In genomic region chr14:52120169-52120568, GRCm38 (mm10) we compare ENCODE assay signal across 7 mouse cellular contexts. TPM values are rescaled to one million over a fixed set of nuclear protein-coding genes. Genes with fewer than 3 reads are reported as not detected.
A peak's percentile ranks its signal among the peaks of the same experiment; 100 is the strongest.
DNase-seq lines count a peak whose midpoint lies in the region; ATAC-seq and TF ChIP-seq lines count a peak whose summit lies in the region.

No protein-coding gene starts in this region.

- peak overlapping the region in 1 of 2 experiments; percentile 48; a peak in 2 of 4 replicates for H3K4me3 ChIP-seq in ES-E14 (ENCODE audit: insufficient read depth in 1 of 2, low read depth in 1 of 2, low read length in 2 of 2, poor library complexity in 1 of 2, severe bottlenecking in 1 of 2)
- H3K4me3 ChIP-seq in embryonic facial prominence, embryonic 10.5 days = peak overlapping the region; percentile 65
- peak overlapping the region; percentile 59 for H3K4me3 ChIP-seq in hindbrain, embryonic 15.5 days

- 57% methylated on average over 7 of the region's 7 CpGs for WGBS in embryonic facial prominence, embryonic 10.5 days
- 65% methylated on average over 7 of the region's 7 CpGs for WGBS in hindbrain, embryonic 15.5 days

- peak overlapping the region; percentile 99 for H3K4me2 ChIP-seq in hindbrain, embryonic 15.5 days

- no peaks in the 10 kb centered on the region for H3K9me3 ChIP-seq in ES-E14 (ENCODE audit: control insufficient read depth, insufficient read depth, low read depth, low read length)
- H3K9me3 ChIP-seq in embryonic facial prominence, embryonic 10.5 days = no peaks in the 10 kb centered on the region
- H3K9me3 ChIP-seq in hindbrain, embryonic 15.5 days = no peaks in the 10 kb centered on the region

- no peak for ATAC-seq in hindbrain, embryonic 15.5 days (ENCODE audit: low FRiP score, low read depth)
- ATAC-seq in megakaryocyte progenitor cell, adult 5-6 weeks (replicated peaks; ENCODE audit: poor library complexity) = peak; percentile 33
- no peak for ATAC-seq in cerebellum, adult (ENCODE audit: insufficient number of reproducible peaks, low FRiP score, low TSS enrichment)

- H3K27ac ChIP-seq in ES-E14 (ENCODE audit: insufficient read depth, low read depth, low read length, poor library complexity, severe bottlenecking) = no peak overlapping the region
- 0 out of 2 replicates have a peak overlapping the region, but pooled peaks have one; percentile 92 for H3K27ac ChIP-seq in embryonic facial prominence, embryonic 10.5 days (replicated peaks)
- H3K27ac ChIP-seq in hindbrain, embryonic 15.5 days (replicated peaks) = peak overlapping the region; percentile 88; the same call in 1 of the 2 replicates

- peaks cover 17% of the 10 kb centered on the region for H3K27me3 ChIP-seq in embryonic facial prominence, embryonic 10.5 days (replicated peaks; ENCODE audit: low read depth, poor library complexity, severe bottlenecking)
- no peaks in the 10 kb centered on the region for H3K27me3 ChIP-seq in hindbrain, embryonic 15.5 days

- peak overlapping the region; percentile 15; the same call in 1 of the 2 replicates for H3K9ac ChIP-seq in ES-E14 (ENCODE audit: insufficient read depth, low read depth, low read length, poor library complexity, severe bottlenecking)
- H3K9ac ChIP-seq in hindbrain, embryonic 15.5 days = no peak overlapping the region

- H3K4me1 ChIP-seq in ES-E14 (ENCODE audit: control insufficient read depth in 2 of 2, insufficient read depth in 2 of 2, low read length in 2 of 2, poor library complexity in 1 of 2) = peaks cover 5 to 9% of the 10 kb centered on the region in 2 experiments; a peak in 3 of 4 replicates
- peaks cover 17% of the 10 kb centered on the region for H3K4me1 ChIP-seq in embryonic facial prominence, embryonic 10.5 days
- peaks cover 13% of the 10 kb centered on the region for H3K4me1 ChIP-seq in hindbrain, embryonic 15.5 days (replicated peaks)

- in situ Hi-C loops in ES-E14 (cut with MboI; ENCODE audit: low sequenced_read_pairs in 2 of 2, unreplicated experiment in 2 of 2) = no loop called here

- no peaks in the 10 kb centered on the region; the same call in 1 of the 2 replicates for H3K36me3 ChIP-seq in ES-E14 (ENCODE audit: control insufficient read depth, insufficient read depth, low read length, poor library complexity, severe bottlenecking)
- no peaks in the 10 kb centered on the region for H3K36me3 ChIP-seq in embryonic facial prominence, embryonic 10.5 days (replicated peaks)
- H3K36me3 ChIP-seq in hindbrain, embryonic 15.5 days = no peaks in the 10 kb centered on the region

- no peak for DNase-seq in ES-E14 (ENCODE audit: low read depth, low spot score)
- no peak for DNase-seq in embryonic facial prominence, embryonic 10.5 days (ENCODE audit: low spot score)
- DNase-seq in thymus, postnatal 25 days = no peak
- no peak for DNase-seq in cerebellum, adult 11-12 months

TF ChIP-seq in ES-E14, 5 proteins besides CTCF, POLR2A, EP300 and RAD21:
- no peak for TF ChIP-seq ZC3H11A (IDR thresholded peaks at IDR 0.05; ENCODE audit: borderline replicate concordance, low read depth, low read length)
- TF ChIP-seq ZNF384 (IDR thresholded peaks at IDR 0.05; ENCODE audit: low read depth, low read length) = no peak
- no peak for TF ChIP-seq CHD2 (IDR thresholded peaks at IDR 0.05; ENCODE audit: low read depth, low read length)
- TF ChIP-seq MAFK (IDR thresholded peaks at IDR 0.05; ENCODE audit: insufficient read depth, low read depth, low read length) = no peak
- no peak for TF ChIP-seq HCFC1 (IDR thresholded peaks at IDR 0.05; ENCODE audit: borderline replicate concordance, insufficient read depth, low read length)

RNA-seq across cellular contexts. Expression of gene Rpgrip1, which starts 9.7 kb away (rescaled TPM):
- total RNA-seq in ES-E14 (2012; rRNA removed) = 3.3 and 6.4 TPM in 2 replicates
- 129 and 133 TPM in 2 replicates for polyA plus RNA-seq in embryonic facial prominence, embryonic 10.5 days (2016; fragmentation: Nextera tagmentation; extraction: Ambion mirVana)
- 47.9 and 52.4 TPM in 2 replicates for polyA plus RNA-seq in hindbrain, embryonic 15.5 days (2015; fragmentation: Nextera tagmentation; extraction: Ambion mirVana)
- total RNA-seq in megakaryocyte progenitor cell, adult 5-6 weeks (2015) = 5.2 and 7.9 TPM in 2 replicates
- 3.3 and 7.1 TPM in 2 replicates for total RNA-seq in megakaryocyte progenitor cell, adult 5-6 weeks (2017)

RNA-seq across cellular contexts. Expression of gene Hnrnpc, which starts 16.3 kb away (rescaled TPM):
- total RNA-seq in ES-E14 (2012; rRNA removed) = 242 and 267 TPM in 2 replicates
- polyA plus RNA-seq in embryonic facial prominence, embryonic 10.5 days (2016; fragmentation: Nextera tagmentation; extraction: Ambion mirVana) = 893 and 906 TPM in 2 replicates
- 445 and 453 TPM in 2 replicates for polyA plus RNA-seq in hindbrain, embryonic 15.5 days (2015; fragmentation: Nextera tagmentation; extraction: Ambion mirVana)
- total RNA-seq in megakaryocyte progenitor cell, adult 5-6 weeks (2015) = 353 and 414 TPM in 2 replicates
- total RNA-seq in megakaryocyte progenitor cell, adult 5-6 weeks (2017) = 560 and 665 TPM in 2 replicates
